Mouse (Mus musculus) common myeloid progenitor, adult 5-6 weeks (primary cell): ENCODE measurements around the gene Ptprg. TPM values are rescaled to one million over a fixed set of nuclear protein-coding genes. Genes with fewer than 3 reads are reported as not detected.
"Not testable (repeated sequence)": the region's sequence is repeated elsewhere in the genome, so short reads cannot be mapped to it uniquely, and the experiment has no call there.

Experiments
- ATAC-seq: replicated peaks from 2 replicates; pipeline ENCODE4 v1.8.0; 2016; ENCODE audit warnings: low read depth, mild to moderate bottlenecking, moderate TSS enrichment, inconsistent platforms; ENCODE audit not compliant: poor library complexity, severe bottlenecking
- total RNA-seq: library from RNA; stranded (forward); fragments of 200-1000, 187-1606 nt; gene quantifications from 2 replicates; pipeline ENCODE4 v1.2.3, GENCODE M21; 2017

Ptprg gene
- total RNA-seq, 1 experiment from 2014 or later = not detected

DNA sequence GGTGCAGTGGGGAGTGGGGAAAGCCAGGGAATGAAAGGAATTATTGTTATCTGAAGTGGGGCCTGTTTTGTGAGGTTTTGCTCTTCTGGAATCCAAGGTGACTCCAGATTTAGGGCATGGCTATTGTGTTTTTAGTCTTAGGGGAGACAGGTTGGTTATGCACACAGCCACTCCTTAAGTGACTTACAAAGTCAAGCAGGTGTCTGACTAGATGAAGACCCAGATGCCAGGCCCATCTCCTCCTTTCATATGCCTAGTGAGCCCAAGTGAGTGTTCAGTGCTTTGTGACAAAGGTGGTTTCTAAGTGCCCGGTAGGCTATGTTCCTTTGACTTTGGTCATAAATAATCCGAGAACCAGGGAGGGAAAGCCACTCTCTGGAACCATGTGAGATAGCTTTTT, 381.2 kb downstream of the Ptprg start:
- ATAC-seq = no peak

- no peak for ATAC-seq
Observed at GRCm38 (mm10) chr14:11935281-11935680, 381.9 kb downstream of the Ptprg start.

DNA sequence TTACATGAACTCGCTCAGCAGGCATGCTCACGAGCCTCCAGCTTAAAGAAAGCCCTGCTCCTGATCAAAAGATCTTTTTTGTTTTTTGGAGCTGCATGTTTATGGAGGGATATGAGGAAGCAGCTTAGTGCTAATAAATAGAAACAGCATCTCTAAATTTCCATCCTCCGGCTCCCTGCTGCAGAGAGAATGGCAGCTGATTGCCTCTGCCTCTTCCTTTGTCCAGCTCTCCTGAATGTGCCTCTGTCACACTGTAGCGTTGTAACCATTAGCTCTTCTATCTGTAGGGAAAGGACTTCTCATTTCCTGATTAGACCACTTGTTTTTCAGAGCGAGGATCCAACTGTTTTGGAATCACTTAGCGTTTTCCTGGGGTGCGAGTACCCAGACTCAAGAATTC, 382.4 kb downstream of the Ptprg start:
- no peak for ATAC-seq

GRCm38 (mm10) chr14:11938912-11939311, 385.6 kb downstream of the Ptprg start:
- no peak for ATAC-seq

DNA sequence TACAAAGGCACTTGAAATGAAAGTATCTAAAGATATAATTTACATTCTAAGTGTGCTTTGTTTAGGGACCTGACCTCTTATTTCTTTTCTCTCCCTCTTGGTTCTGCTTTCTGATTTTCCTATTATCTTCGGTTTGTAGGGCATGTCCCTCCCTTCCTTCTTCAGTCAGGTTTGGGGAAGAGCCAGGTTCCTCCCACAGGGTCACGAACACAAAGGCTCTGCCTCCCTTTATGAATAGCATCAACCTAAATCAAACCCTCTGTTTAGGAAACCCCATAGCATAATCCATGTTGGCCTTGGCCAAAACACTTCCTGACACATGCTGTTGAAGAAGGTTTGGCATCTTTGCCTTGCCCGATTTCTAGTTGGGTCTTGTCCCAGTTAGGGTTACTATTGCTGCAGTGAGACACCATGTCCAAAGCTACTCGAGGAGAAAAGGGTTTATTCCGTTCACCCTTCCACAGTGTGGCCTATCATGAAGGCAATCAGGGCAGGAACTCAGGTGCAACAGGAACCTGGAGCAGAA, 388.7 kb downstream of the Ptprg start:
- ATAC-seq = no peak

DNA sequence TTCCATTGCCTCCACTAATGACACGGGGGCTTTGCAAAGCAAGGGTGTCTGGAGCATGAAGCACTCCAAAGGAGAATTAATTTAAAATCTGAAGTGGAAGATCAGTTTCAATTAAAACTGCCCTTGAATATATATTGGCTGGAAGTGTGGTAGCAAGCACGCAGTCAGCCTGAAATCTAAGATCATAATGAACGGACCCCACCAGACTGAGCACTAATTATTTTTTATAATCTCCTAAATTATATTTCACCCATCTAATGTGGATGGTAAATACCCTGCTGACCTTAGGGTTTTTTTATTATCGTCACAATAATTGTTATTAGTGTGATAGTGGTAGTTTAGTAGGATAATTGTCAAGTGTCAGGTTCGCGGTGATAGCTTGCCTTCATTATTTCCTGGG, 397.0 kb downstream of the Ptprg start:
- no peak for ATAC-seq

GRCm38 (mm10) chr14:11955020-11955882, 401.9 kb downstream of the Ptprg start:
- ATAC-seq = no peak

GRCm38 (mm10) chr14:11960269-11961121, 407.2 kb downstream of the Ptprg start:
- no peak for ATAC-seq

GRCm38 (mm10) chr14:11962101-11962500, 408.8 kb downstream of the Ptprg start:
- no peak for ATAC-seq

GRCm38 (mm10) chr14:11962561-11962960, 409.2 kb downstream of the Ptprg start:
- no peak for ATAC-seq

GRCm38 (mm10) chr14:11963791-11964190, 410.5 kb downstream of the Ptprg start:
- no peak for ATAC-seq

GRCm38 (mm10) chr14:11964326-11964725, 411.0 kb downstream of the Ptprg start:
- ATAC-seq = not testable (repeated sequence)

GRCm38 (mm10) chr14:11965878-11966277, 412.5 kb downstream of the Ptprg start:
- ATAC-seq = no peak

DNA sequence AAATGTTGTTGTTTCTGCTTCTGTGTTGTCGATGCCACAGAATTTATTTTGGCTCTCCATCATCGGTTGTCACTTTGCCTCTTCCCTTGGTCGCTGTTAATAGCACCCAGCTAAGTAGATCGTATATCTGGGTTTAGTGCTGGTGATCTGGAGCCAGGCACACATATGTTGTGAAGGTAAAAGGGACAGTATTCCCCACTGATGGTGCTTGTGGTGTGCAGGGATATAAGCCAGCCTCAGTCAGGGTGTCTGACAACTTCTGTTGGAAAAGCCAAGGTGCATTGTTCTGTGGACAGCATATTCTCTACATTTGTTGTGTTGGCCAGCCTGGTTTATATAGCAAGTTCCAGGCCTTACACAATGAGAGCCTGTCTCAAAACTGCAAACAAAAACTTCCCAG, 428.4 kb downstream of the Ptprg start:
- no peak for ATAC-seq

- ATAC-seq = no peak
Observed at GRCm38 (mm10) chr14:11983031-11983430, 429.7 kb downstream of the Ptprg start.

DNA sequence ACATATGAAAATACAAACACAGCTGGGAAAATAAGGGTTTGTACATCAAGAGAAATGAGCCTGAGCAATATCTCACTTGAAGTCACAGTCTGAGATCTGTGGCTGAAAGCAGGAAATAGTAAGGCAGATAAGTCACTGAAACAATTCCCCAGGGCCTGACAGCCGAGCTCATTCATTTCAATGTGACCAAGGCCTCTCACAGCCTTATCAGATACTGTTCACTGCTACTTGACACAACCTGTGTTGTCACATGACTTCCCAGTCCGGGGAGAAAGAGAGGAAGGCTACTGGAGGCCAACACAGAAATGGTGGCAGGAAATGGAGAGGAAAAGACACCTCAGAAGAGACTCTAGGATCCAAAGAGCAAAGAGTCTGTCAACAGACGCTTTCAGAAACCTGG, 430.8 kb downstream of the Ptprg start:
- ATAC-seq = no peak

DNA sequence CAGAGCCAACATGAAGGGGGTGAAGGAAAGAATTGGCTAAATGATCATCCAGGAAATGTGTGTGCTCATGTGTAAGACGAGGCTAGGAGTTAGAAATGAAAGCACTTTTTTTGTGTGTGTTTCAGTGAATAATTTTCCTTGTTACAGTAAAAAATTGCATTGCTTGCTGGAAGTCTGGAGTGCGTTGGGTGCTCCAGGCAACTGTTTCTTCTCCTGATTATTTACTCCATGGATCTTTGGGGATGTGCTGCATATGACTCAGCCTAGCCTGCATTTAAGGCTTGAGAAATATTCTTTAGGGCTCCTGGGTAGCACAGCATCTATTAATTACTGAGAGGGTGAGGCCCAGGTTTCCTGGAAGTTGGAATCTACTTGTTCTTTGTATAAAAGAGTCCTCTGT, 435.6 kb downstream of the Ptprg start:
- no peak for ATAC-seq

DNA sequence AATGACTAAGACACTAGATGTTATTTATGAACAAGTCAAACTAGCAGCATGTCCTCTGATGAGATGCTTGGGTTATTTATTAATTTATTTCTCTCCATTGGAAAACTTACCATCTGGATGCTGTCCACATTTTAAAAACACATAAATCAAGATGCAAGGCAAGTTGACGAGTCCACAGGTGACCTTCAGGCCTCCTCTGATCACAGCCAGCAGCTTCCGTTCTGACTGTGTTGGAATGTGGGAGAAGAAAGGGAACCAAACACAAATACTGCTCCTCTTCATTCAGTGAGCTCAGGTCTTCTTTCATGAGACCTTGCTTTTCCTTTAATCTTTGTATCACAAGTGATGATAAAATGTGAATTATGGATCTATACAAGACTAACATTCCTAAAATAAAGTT, 437.8 kb downstream of the Ptprg start:
- ATAC-seq = no peak

- ATAC-seq = no peak
Observed at GRCm38 (mm10) chr14:11992111-11992510, 438.8 kb downstream of the Ptprg start.

- ATAC-seq = no peak
Observed at GRCm38 (mm10) chr14:11992534-11992933, 439.2 kb downstream of the Ptprg start.

DNA sequence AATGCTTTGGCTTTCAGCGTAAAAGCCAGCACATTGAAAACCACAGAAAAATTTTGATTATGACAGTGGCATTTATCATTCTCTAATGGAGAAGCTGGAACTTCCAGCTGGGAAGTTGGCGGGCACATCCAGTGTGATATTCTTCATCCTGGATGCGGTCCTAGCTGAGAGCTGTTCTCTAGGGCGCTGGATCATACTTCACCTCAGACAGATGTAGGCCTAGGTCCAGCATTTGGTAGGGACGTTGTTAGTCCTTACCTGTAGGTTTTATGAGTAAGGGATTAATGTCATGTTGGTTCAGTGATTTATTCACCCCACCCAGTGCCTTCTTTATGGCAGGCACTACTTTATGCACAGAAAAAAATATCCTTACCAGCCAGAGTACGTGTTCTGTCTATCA, 444.2 kb downstream of the Ptprg start:
- ATAC-seq = no peak
